Mouse (Mus musculus) bone marrow macrophage, adult 2 months (primary cell): Measurements from ENCODE around the gene Fes.

ENCODE experiments used
- CTCF ChIP-seq: IDR thresholded peaks from 2 replicates; pipeline ENCODE4 v1.5.1; 2012; ENCODE audit warnings: low read depth, mild to moderate bottlenecking, low read length, moderate library complexity
- POLR2A ChIP-seq: IDR thresholded peaks from 2 replicates; pipeline ENCODE4 v1.6.1; 2012; ENCODE audit warnings: mild to moderate bottlenecking, low read depth, low read length, borderline replicate concordance

GRCm38 (mm10) chr7:80365759-80366158 is 22.0 kb downstream of the Fes start:
- no peak for TF ChIP-seq CTCF
- no peak for TF ChIP-seq POLR2A
